Mouse (Mus musculus) right cerebral cortex, adult 2 months (tissue): ENCODE measurements at regions not wholly inside any gene's neighbourhood (a gene's known extent, or its start where the extent isn't known, plus 50 kb on each side); places are given as distances from the start of the nearest gene placed in this dataset.

Experiments
- DNase-seq, 2 experiments: peaks; one replicate each; pipeline ENCODE4 v3.0.0; 2021 to 2022; ENCODE audit warnings: low spot score in 2 of 2

DNA sequence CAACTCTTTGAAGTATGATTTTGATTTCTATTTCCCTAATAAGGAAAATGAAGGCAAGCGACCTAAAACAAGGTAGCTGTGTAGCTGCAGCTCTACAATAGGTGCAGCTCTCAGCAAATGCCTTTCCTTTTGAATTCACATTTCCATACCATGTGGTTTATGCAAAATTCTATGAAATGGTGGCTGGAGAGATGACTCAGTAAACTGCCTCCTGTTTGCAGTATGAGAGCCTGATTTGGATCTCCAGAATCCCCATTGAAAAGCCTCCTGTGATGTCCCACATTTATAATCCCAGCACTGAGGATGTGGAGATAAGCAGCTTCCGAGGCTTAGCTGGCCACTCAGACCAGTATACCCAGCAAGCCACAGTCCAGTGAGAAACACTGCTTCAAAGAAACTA, 59.6 kb downstream of the Npy1r start:
- DNase-seq: no peak

DNA sequence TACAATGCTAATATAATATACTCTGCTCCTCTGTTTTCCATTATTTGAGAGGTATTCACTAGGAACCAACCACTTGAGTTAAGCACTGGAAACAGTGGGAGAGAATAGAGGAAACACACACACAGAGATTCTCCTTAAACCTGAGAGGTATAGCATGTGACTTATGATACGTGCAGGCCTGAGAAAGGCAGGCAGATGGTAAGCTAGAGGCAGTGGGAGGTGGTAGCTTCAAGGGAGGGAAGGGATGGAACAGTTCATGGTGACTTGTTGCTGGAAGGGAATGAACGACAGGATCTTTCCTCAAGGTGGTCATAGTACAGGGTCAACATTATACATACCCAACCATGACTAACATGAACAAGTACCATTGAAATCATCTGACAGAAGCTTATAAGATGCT, 60.8 kb downstream of the Npy1r start:
- no peak for DNase-seq

DNA sequence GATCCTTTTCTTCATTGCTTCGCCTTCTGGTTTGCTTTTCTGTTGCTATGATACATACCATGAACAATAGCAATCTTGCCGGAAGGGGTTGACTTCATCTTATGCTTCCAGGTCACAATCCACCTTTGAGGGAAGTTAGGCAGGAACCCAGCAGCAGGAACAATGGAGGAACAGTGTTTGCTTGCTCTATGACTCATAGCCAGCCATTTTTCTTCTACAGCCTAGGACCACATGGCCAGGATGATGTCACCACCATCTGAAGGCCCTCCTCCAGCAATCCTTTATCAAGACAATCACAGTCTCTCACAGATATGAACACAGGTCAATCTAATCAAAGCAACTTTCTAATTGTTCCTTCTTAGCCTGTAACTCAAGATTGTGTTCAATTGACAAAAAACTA, 61.5 kb downstream of the Npy1r start:
- no peak for DNase-seq

DNA sequence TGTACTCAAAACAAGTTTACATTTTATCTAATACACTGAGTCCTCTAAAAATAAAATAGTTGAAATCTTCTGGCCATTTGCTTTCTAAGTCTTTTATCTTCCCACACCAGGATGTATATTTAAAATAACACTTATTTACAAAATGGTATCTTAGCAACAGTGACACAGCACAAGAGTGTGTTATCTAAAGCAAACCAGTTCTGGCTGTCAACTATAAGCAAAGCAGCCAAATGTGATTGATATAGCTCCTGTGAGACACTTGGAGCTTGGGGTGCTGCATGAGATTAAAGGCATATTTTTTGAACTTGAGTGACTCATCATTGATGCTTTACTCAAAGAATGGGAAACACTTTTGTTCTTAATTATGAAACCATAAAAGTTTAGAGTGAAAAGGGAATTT, 62.7 kb downstream of the Npy1r start:
- peak in 1 of 2 experiments; percentile 20 for DNase-seq

DNA sequence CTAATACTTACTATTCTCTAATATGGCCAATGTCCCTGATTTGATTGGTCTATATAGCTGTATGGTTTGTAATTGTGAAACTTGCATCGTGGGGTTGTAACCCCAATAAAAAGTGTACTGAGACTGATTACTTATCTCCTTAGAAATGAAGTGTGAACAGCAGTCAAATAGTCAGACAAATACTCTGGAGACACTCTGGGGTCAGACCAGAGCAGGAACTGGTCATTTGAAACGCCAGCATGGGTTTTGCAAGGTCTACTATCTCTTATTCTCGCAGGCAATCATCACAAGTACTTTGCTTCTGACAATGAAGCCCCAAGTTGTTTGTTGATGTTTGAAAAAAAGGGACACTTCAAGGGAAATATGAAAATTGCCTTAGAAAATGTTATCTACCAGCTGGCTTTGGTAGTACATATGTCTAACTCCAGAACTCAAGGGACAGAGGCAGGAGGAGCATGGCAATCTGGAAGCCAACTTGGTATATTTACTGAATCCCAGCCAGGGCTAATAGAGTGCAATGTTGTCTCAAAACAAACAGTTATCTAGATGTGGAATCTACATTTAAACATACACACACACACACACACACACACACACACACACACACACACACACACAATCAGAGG, 64.1 kb downstream of the Npy1r start:
- no peak for DNase-seq

DNA sequence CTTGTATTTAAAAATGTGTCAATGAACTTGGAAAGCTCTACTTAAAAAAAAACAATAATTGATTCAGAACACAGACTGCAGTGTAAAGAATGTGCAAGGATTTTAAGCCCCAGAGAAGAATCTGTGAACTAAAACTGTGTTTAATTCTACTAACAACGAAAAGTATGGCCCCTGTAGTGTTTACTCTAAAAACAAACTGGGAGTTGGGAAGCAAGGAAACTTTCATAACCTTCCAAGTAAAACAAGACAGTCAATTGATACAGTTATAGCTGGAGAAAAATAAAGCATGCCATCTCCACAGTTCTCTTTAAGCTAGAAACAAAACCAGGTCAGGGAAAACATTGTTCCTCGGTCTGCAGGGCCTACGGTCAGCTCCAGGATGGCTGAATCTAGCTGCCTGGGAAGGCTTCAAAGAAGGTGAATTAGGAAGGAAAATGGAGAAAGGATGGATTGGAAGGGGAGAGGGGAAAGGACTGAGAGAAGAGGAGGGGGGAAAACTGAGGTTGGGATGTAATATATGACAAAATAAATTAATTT, 68.1 kb downstream of the Npy1r start:
- no peak for DNase-seq

DNA sequence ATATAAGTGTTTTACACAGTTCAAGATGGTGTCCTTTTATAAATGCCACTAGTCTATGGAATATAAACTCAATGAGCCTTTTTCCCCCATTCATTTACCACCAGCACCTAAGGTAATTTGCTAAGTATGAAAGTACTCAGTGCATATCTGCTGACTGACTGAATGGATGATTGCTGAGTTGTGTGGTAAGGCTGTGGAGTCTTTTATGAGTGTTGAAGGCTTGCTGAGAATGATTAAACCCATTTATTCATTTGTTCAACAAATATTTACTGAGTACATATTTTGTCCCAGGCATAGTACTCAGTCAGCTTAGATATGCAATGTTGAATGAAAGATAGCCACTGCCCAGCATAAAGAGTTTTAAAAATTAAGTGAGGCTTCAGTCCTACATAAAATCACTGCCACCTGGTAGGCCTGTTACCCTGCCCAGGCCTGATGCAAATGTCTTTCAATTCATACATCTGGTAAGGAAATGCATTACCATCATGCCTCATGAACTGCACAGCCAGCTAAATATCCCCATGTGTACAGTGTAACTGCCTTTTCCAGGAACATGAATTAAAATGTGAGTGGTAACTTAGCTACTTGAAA, 71.5 kb downstream of the Npy1r start:
- DNase-seq: no peak

DNA sequence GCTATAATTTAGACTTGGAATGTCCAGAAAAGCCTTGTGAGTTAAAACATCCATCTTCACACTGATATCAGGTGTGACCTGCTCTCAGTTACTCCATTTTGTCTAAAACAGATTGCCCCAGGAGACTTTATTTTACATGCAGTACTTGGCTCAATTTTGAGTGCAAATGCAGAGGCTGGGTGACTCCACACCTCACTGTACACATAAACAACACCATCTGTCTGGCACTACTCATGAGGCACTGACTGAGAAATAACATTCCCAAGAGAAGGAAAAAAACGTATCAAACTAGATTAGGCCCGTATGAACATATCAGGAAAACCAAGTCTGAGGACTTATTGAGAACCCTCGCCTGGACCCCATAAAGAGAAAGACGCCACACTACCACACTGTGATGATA, 74.1 kb downstream of the Npy1r start:
- peak in 1 of 2 experiments; percentile 26 for DNase-seq

DNA sequence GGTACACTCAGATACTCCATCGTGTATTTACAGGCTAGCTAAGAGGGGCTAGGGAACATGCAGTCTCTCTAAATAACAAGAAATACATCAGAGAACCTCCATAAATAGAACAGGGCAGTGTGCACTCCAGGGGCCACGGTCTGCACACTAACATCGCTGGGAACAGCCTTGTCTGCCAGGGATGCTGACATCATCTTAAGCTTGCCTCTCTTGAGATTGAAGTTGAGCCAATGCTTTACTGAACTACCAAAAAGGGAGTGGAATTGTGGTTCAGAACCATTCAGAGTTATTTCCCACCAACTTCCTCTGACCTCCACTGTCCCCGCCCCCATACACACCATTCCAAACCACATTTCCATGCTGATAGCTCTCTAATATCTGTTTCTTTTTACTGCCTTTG, 75.7 kb downstream of the Npy1r start:
- DNase-seq: no peak

DNA sequence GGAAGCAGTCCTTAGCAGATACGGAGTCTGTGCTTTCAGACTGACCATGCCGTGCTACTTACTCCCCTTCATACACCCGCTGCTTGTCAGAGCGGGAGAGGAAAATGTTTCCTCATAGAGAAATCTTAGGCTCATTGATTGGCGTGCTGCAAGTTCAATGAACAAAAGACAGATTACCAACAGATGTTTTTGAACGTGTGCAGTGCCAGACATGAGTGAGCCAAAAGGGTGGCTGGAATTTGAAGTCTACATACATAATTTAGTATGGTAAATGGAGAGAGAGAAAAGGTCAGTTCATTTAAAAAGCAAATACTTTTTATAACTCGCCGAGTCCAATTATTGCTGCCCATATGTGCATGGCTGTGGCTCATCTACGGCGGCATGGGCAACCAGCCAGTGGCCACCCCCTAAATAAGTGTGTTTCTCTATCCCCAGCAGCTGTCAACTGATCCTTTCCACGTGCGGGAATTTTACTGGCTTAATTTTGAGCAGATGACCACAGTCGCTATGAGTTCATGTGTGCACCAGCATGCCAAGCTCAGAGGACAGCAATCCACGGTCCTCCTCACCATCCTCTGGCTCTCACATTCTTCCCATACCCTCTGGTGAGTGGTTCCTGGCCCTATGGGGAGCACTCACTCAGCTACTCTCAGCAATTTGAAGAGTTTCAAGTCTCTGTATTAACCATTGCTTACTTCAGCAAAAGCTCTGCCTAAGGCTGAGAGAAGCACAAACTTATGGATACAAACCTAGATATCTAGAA, 80.3 kb downstream of the Npy1r start:
- no peak for DNase-seq

DNA sequence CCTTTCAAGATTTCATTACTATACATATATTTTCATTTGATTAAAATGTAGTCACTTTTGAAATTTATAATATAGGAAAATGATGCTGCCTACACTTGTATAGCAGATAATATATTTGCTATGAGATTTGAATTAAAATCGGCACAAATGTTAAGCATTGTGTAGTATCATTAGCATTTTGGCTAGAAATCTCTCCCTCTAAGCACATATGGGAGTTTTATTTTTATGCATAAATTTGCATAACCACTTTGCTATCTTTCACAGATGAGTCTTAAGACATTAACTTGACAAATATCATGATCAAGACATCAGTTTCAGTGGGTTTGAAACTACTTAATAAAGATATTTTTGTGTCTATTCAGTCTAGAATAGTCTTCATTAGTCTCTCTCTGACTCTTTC, 80.4 kb upstream of the Naf1 start:
- DNase-seq: no peak

DNA sequence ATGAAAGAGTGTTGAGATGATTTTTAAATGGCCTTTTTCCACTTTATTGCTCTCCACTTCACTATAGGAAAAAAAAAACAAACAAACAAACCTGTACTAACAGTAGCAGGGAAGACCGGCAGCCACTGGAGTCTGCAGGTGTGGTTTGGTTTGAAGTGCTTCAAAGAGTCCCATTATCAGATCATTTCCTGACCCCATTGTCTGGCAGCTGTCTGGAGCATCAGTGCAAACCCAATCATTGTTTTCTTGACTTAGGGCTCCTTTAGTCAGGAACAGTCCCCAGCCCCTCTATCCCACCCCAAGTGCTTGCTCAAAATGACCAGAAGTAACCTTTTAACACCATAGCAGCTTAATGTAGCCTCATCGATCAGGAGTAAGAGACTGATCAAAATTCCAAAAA, 77.4 kb upstream of the Naf1 start:
- DNase-seq: no peak

DNA sequence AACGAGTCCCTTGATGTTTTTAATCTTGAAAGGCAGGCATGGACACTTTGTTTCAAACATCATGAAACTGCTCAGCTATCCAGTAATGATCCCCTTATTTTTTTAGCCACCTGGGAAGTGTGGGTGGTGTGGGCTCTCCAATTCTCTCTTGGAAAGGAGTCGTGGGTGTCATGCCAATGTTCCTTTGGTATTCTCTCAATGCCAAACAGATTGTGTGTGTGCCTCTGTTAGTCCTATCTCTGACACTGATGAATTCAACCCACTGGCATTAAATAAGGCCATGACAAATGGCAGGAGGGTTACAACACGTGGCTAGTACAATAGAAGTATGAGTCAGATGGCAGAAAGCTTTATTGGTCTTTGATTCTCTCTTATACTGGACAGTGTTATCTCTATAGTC, 74.0 kb upstream of the Naf1 start:
- DNase-seq: peak; percentile 20 to 36
